Mouse (Mus musculus) megakaryocyte, embryonic 14.5 days (primary cell): ENCODE results near the gene Evi5.

Experiments
- FLI1 ChIP-seq: IDR thresholded peaks from 2 replicates; pipeline ENCODE4 v1.6.1; 2012; ENCODE audit warnings: low read length, inconsistent platforms, mixed read lengths
- GATA1 ChIP-seq: IDR thresholded peaks from 3 replicates; pipeline ENCODE4 v1.6.1; 2012; ENCODE audit warnings: mixed read lengths, low read length, inconsistent platforms, borderline replicate concordance

- TF ChIP-seq GATA1: no peak
- TF ChIP-seq FLI1: no peak
Observed at GRCm38 (mm10) chr5:107700873-107701272, 174.0 kb downstream of the Evi5 start.
